Mouse (Mus musculus): ENCODE measurements at regions not wholly inside any gene's neighbourhood (a gene's known extent, or its start where the extent isn't known, plus 50 kb on each side); places are given as distances from the start of the nearest gene placed in this dataset.

- DNase-seq: no peak
Observed at GRCm38 (mm10) chr3:144069979-144070540, 135.0 kb downstream of the Lmo4 start.

GRCm38 (mm10) chr3:144067016-144067415, 138.0 kb downstream of the Lmo4 start:
- no peak for DNase-seq

- DNase-seq: no peak
Observed at GRCm38 (mm10) chr3:144058106-144058505, 146.9 kb downstream of the Lmo4 start.

- no peak for DNase-seq
Observed at GRCm38 (mm10) chr3:144050341-144050740, 154.7 kb downstream of the Lmo4 start.

- DNase-seq: no peak
Observed at GRCm38 (mm10) chr3:144049270-144049669, 155.8 kb downstream of the Lmo4 start.

- DNase-seq: no peak
Observed at GRCm38 (mm10) chr3:144044366-144044765, 160.7 kb downstream of the Lmo4 start.

GRCm38 (mm10) chr3:144041788-144042187, 163.2 kb downstream of the Lmo4 start:
- DNase-seq: no peak

- no peak for DNase-seq
Observed at GRCm38 (mm10) chr3:144039498-144039897, 165.5 kb downstream of the Lmo4 start.

- no peak for DNase-seq
Observed at GRCm38 (mm10) chr3:144029611-144030010, 175.4 kb downstream of the Lmo4 start.

- DNase-seq: no peak
Observed at GRCm38 (mm10) chr3:144029121-144029520, 175.9 kb downstream of the Lmo4 start.

GRCm38 (mm10) chr3:144027134-144027980, 177.7 kb downstream of the Lmo4 start:
- no peak for DNase-seq

GRCm38 (mm10) chr3:144025451-144026125, 179.4 kb downstream of the Lmo4 start:
- DNase-seq: no peak

GRCm38 (mm10) chr3:144024216-144024615, 180.8 kb downstream of the Lmo4 start:
- no peak for DNase-seq

- no peak for DNase-seq
Observed at GRCm38 (mm10) chr3:144023058-144023457, 182.0 kb downstream of the Lmo4 start.

- no peak for DNase-seq
Observed at GRCm38 (mm10) chr3:144021969-144022368, 183.1 kb downstream of the Lmo4 start.

- DNase-seq: no peak
Observed at GRCm38 (mm10) chr3:144020189-144020940, 184.7 kb downstream of the Lmo4 start.

GRCm38 (mm10) chr3:144019293-144019692, 185.7 kb downstream of the Lmo4 start:
- no peak for DNase-seq

- DNase-seq: no peak
Observed at GRCm38 (mm10) chr3:144018559-144018958, 186.5 kb downstream of the Lmo4 start.

- no peak for DNase-seq
Observed at GRCm38 (mm10) chr3:144015236-144015635, 189.8 kb downstream of the Lmo4 start.

- no peak for DNase-seq
Observed at GRCm38 (mm10) chr3:144013481-144014125, 191.4 kb downstream of the Lmo4 start.

GRCm38 (mm10) chr3:144012820-144013219, 192.2 kb downstream of the Lmo4 start:
- no peak for DNase-seq

- no peak for DNase-seq
Observed at GRCm38 (mm10) chr3:144012173-144012572, 192.8 kb downstream of the Lmo4 start.

All from adrenal gland, postnatal 36 days (tissue).